Mouse (Mus musculus) testis, adult 10 weeks (tissue): Measurements from ENCODE around the gene Topaz1. TPM values are rescaled to one million over a fixed set of nuclear protein-coding genes. Genes with fewer than 3 reads are reported as not detected.

ENCODE experiments used
- polyA plus RNA-seq: library from polyadenylated mRNA; stranded (reverse); fragments of 350-450 nt; fragmentation: Illumina TruSeq; extraction: RNeasy Lipid Tissue Mini Kit (QIAGEN cat#74804); gene quantifications from one replicate; pipeline ENCODE4 v1.2.3, GENCODE M21; 2014; ENCODE audit warnings: low read depth, low replicate concordance

The Topaz1 gene
- 39.6 TPM for polyA plus RNA-seq

GRCm38 (mm10) chr9:122747060-122747459 lies at the start of gene Topaz1:
TSS of gene Topaz1 (plus strand) at chr9:122747346.

GRCm38 (mm10) chr9:122805053-122805844 lies 58.1 kb downstream of the Topaz1 start, which contains the start of gene Tcaim:
TSS of gene Tcaim (plus strand) at chr9:122805539.

DNA sequence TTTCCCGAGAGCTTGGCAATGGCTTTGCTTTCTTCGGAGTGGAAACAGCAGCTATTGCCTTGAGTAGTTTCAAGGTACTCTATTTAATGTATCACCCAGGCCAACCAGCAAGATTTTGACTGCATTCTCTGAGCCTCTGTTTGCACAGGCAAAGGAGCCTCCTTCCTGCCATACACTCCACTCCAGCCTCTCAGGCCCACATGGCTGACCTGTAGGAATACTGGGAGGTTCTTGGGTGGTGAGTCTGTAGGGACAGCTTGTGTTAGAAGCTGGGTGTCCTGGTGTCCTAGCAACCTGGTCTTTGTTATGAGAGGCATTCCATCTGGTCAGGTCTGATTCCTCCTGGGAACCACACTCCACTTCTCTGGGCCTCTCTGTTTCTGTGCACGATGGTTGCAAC lies 96.6 kb downstream of the Topaz1 start, which contains the start of gene Gm35549:
Gene Gm35549 (minus strand): TSS at position 276 of the 400 bp plus-strand sequence.

Other genes with a start within 250 kb of the Topaz1 start
- gene Tcaim, start 58.2 kb downstream of the Topaz1 start, polyA plus RNA-seq = 20.8 TPM
- 15.5 TPM for gene Gm35549, start 96.7 kb downstream of the Topaz1 start, polyA plus RNA-seq
- gene Zfp445, start 118.7 kb downstream of the Topaz1 start, polyA plus RNA-seq = 74.9 TPM
- 42.2 TPM for gene Zkscan7, start 138.3 kb downstream of the Topaz1 start, polyA plus RNA-seq
- 106 TPM for gene Zfp105, start 175.7 kb downstream of the Topaz1 start, polyA plus RNA-seq
- gene 1110059G10Rik, start 203.7 kb downstream of the Topaz1 start, polyA plus RNA-seq = 27.7 TPM
- gene Kif15, start 203.7 kb downstream of the Topaz1 start, polyA plus RNA-seq = 134 TPM